Mouse (Mus musculus) mesoderm, embryonic 11.5 days (tissue): ENCODE measurements around the gene Myl7.
A peak's percentile ranks its signal among the peaks of the same experiment; 100 is the strongest.

Experiments
- DNase-seq: peaks from one replicate; pipeline ENCODE4 v3.0.0-alpha.2; 2012; ENCODE audit warnings: low read depth, low spot score

Myl7 gene

DNA sequence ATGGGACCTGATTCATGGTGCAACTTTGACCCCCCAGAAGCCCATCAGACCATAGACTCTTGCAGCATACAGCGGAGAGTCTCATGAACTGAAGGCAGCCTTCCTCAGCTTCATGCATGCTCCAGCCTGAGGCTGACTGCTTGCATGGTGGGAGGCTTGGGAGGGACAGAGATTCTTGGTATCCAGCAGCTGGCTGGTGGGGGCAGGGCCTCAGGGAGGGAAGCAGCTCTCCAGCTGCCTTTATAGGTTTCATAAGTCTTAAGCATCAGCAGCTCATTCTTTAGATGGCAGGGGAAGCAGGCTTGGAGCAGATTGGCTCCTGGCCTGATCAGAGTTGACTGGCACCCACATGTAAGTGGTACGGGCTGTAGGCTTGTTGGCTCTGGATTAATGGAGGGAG is 31.4 kb downstream of the Myl7 start:
- no peak for DNase-seq

DNA sequence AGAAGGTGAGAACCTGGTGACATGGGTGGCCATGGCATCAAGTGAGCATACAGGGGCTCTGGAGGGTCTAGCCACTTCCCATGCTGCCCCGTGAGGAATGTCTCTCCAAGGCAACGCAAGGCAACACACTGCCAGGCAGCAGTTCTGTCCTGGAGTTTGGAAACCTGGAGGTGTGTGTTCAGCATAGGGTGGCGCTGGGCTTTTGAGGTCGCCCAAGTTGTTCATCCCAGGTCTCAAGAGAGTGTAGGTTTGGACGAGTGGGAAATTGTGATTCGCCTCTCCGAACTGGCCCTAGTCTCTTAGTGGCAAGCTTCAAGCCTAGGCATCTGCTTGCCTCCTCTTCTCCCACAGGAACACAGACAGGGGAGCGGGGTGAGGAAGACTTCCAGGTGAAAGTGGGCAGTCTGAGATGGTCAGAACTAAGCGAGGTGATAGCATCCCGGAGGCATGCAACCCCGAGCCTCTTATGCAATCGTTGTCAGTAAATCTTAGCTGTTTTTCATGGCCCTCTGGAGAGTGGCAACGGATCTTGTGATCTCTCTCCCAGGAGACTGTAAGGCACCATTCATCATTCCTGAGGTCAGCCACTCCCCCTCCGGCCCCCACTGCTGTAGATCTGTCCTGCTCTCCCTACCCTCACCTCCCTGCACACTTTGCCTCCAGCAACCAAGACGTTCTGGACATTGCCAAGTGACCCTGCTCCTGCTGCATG is 36.0 kb downstream of the Myl7 start:
- peak; percentile 59 for DNase-seq

DNA sequence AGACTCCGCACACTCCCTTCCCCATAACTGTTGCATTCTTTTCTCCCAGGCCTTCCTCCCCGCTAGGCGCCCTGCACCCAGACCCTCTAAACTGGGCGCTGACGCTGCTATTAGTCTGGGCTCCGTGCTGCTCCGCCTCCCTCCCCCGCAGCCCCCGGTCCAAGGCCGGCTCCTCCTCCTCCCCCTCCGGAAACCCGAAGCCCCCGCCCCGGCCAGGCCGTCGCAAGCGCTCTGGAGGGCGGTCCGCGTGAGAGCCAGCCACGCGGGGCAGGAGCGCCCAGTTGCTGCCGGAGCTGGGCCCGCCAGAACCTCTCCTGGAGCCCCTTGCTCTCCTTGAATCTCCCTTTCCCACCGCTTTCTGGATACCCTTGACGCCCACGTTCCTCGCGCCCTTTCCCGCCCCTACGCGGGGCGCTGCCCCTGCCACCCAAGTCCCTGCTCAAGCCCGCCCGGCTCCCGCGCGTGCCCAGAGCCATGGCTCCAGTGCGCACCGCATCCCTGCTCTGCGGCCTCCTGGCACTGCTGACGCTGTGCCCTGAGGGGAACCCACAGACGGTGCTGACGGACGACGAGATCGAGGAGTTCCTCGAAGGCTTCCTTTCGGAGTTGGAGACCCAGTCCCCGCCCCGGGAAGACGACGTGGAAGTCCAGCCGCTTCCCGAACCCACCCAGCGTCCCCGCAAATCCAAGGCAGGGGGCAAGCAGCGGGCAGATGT is 36.7 kb downstream of the Myl7 start, which contains the start of gene Aebp1:
TSS of gene Aebp1 (plus strand) at position 270 of the 716 bp plus-strand sequence.
- DNase-seq: peak; percentile 53

DNA sequence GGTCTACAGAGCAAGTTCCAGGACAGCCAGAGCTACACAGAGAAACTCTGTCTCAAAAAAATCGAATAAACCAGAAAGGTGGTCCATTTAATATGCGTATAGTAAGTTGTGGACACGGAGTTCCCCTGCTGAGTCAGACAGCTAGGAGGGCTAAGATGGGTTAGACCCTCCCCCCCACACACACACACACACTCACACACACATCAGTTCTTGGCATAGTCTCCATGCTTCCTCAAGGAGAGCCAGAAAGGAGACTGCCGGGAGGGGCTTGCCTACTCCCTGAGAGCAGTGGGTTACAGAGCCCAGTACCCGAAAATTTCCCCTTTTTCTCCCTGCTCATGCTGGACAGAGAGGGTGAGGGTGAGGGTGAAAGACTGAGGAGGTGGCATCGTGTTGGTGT is 37.9 kb downstream of the Myl7 start:
- DNase-seq: no peak

DNA sequence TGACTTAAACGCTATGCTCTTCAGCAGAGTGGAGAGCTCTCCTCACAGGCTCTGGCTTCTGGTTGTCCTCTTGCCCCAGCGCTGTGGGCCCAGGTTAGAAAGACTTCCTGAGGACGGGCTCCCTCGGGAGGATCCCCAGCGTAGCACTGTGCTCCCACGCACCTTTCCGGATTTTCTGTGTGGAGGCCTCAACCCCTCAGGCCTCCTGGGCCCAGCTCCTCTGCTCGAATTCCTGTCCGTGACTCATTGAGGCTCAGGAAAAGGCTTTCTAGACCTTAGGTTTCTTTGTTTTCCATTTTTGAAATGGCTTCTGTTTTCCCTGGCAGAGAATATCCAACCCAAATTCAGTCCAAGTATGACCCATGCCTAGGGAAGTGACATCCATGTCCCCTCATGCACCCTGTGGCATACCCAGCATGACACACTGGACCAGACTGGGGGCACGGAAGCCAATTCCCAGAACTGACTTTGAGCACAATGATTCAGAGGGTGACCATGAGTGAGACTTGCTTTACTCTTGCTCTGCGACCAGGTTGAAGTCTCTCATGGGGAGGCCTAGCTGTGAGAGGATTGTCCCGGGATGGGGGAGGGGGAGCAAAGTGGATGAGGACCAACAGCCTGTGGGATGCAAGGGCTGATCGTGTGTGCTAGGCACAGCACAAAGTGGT is 38.6 kb downstream of the Myl7 start:
- DNase-seq: no peak

DNA sequence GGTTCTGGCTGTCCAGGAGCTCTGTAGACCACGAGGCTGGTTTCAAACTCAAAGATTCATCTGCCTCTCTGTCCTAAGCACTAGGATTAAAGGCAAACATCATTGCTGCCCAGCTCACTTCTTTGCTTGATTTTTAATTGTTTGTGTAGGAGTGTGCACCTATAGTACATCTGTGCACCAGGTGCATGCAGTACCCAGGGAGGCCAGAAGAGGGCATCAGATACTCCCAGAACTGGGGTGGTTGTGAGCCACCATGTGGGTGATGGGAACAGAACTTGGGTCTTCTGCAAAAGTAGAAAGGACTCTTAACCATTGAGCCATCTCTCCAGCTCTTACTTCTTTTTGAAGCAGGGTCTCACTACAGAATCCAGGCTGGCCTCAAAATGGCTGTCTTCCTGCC is 39.9 kb downstream of the Myl7 start:
- no peak for DNase-seq

DNA sequence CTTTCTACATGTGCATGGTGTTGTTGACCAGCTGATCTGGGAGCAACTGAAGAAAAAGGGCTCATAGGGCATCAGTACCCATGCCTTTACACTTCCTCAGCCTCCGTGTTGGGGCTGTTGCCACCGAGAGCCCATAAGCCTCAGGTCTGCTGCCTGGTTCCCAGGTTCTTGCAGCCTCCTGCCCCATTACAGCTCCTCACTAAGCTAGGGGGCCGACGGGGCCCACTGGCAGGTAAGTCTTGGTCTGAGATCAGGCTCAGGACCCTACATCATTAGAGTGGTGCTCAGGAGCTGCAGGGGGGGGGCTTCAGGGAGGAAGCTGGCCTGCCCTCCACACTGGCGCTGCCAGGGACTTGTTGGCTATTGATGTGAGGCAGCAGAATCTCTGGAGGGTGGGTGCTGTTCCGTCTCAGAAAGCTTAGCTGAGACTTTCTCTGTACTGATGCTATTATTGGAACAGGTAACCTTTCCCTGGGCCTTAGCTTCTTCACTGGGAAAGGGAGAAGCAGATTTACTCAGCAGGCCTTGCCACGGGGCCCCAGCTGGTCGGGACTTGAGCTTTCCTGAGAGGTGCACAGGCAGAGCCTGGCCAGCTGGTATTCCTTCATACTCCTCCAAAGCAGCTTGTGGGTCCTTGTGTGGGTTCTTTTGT is 42.0 kb downstream of the Myl7 start:
- no peak for DNase-seq

DNA sequence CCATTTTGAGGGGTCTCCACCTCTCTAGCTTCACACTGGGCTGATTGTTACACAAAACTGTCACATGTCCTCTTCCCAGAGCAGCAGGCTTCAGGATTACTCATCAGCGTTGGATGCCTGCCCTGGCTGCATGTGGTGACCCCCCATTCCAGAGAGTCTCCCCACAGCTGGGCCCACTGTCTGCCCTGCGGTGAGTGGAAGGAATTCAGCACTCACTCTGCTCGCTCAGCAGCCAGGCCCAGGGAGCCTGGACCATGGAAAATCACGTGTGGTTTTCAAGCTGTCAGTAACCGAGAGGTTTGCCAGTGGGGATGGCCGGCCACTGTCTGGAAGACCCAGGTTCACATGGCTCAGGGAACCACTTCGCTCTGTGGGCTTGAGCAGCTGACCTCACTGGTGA is 42.7 kb downstream of the Myl7 start:
- DNase-seq: no peak

DNA sequence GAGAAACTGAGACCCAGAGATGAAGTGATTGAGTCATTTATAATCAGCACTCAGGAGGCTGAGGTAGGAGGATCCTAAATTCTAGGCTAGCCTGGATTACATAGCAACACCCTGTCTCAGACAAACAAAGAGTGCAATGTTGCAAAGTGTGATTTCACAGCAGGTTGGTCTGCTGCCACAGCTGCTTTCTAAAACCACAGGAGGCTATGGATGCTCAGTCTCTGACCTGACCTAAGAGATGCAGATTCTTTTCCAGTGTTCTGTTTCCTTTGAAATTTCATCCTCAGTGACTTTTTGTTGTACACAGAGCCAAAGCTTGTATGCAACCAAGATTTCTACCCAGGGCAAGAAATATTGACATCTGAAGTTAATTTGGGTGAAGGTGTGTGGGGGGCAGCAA is 43.1 kb downstream of the Myl7 start:
- DNase-seq: no peak

DNA sequence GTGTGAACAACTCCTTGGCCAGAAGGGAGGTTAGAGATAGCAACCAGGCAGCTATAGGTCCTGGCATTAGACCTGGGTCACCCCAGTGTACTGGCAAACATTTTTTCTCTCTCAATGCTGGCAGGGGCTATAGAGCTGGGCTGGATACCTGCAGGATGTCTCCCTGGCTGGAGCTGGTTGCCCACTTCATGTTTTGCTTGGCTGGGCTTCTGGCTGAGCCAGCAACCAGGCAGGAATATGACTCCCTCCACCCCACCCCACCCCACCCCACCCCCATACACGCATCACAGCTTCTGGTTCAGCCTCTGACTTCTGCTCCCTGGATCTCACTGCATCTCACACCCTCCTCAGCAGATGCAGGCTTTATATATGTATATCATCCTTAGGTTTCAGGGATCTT is 46.3 kb downstream of the Myl7 start:
- no peak for DNase-seq

DNA sequence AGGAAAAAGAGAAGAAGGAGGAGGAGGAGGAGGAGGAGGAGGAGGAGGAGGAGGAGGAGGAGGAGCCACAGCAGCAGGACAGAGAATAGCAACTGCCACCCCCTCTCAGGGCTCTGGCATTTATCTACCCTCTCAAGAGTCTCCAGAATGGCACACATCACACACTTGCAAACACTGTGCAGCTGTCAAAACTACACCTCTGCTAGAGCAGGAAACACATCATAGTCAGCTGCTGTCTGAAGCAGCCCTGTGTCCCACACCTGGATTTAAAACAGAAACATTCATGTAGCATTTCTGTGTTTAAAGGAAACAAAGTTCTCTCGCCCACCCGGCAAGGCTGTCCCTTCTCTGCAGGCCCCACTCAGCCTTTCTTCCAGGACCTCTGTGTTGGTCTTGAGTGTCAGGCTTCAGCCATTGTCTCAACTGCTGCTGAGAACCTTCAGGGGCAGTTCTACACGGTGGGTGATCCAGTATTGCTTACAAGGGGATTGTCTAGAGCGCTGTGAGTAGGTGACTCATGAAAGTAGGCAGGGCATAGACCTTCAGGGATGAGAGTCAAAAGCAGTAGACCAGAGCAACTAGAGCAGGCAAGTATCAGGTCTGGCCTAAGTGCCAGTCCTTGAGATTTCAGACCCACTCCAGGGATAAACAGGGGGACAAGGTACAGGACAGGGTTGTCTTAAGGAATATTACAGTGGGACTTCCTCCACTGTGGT is 47.4 kb downstream of the Myl7 start:
- DNase-seq: no peak

DNA sequence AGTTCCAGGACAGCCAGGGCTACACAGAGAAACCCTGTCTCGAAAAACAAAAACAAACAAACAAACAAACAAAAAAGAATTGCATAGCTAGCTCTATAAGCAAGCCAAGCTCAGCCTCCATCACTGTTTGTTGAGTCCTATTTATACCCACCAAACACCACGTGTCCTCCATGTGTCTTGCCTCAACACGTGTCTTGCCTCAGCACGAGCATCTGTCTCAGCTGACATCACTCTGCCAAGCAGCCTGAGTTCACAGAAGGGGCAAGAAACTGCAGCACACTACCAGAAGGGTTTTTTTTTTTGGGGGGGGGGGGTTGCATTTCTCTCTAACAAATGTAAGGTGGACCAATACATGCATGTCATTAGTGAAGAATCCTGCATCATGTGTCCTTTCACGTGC is 48.1 kb downstream of the Myl7 start:
- DNase-seq: no peak

DNA sequence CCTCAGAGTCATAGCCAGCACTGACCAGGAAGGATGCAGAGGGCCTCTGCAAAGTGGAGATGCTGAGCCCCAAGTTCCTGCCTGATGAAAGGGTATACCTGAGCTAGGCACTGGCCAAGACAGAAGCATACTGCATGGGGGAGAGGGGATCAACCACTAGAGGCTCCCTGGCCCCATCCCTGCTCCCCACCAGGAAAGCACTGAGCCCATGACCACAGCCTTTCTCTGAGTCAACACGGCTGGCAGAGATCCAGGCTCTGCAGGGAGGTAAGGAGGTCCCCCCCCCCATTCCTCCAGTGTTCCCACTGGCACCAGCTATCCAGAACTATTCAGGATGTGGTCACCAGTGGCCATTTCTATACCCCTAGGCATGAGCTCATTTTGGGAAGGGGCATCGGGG is 49.3 kb downstream of the Myl7 start:
- DNase-seq: no peak

DNA sequence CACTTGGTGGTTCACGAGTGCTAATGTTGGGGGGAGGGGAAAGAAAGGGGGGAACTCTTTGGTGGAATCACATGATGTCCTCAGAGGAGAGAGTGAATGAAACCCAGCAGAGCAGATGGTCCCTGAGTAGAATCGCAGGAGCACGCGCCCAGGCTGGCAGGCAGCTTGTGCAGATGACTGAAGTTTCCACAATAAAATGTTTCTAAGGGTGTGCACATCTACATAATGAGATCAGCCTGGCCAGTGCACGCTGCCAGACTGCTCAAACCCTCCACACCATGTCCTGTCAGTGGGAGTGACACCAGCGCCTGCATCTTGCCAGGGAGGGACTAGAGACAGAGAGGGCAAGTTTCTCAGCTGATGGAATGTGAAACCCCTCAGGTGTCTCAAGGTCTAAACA is 49.8 kb downstream of the Myl7 start:
- no peak for DNase-seq

DNA sequence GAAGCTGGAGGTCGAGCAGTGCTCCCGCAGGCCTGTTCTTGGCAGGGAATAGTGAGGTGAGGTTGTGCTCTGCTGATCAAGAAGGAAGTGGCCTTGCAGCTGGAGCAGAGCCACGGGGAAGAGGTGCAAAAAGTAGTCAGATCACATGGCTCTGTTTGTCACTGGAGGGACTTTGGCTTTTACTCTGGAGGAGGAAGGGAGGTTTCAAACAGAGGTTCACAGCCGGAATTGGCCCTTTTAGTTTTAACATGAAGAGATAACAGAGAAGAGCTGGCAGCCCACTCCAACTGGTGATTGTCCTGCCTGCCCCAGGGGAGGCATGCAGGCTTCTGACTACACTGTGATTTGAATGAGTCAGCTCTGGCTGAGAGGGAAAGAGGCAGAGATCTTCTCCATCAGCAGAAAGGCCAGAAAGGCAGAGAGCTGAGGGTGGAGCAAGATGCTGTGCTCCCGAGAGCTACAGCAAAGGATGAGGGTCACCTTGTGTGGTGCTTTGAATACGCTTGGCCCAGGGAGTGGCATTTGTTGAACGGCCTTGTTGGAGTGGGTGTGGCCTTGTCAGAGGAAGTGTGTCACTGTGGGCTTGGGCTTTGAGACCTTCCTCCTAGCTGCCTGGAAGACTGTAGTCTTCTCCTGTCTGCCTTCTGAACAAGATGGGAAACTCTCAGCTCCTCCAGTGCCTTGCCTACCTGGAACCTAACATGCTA is 51.8 kb downstream of the Myl7 start:
- DNase-seq: no peak
